ENCODE assay signal across 16 mouse cellular contexts in the genomic region with DNA sequence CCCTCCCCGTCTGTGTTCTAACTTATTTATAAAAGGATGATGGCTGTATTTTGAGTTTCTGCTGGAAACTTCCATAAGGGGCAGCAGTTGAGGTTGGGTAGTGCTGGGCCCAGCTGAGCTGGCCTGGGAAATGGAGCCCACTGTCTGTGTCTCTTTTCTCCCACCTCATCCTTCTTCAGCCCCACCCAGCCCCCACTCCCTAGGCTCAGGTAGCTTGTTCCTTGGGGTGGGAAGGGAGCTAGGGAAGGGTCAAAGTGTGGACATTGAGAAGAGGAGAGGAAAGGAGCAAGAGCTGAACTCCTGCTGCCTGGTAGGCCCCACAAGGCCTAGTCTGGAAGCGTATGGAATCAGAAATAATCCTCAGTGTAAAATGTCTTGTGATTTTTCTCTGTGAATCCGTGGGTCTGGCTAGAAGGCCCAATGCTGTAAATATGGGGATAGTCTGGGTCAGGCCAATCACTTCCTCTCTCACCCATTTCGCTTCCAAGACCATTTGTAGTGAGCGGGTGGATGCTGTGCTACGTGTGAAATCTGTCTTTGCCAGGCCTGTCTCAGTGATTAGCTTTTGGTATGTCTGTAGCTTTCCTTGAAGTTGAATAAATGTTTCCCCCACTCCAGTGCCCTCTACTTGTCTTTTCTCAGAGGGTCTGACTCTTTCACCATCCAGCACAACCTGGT. TPM values are rescaled to one million over a fixed set of nuclear protein-coding genes. Genes with fewer than 3 reads are reported as not detected.
A peak's percentile ranks its signal among the peaks of the same experiment; 100 is the strongest.
DNase-seq lines count a peak whose midpoint lies in the region; ATAC-seq and TF ChIP-seq lines count a peak whose summit lies in the region.
"Had no signal": no experiment of that assay in that cellular context is flagged by ENCODE, and none has a peak within 500 bp of the region (broad histone marks: within the 10 kb centered on the region; RNA-seq: fewer than 3 reads in every experiment).

No protein-coding gene starts in this region.

- WGBS in kidney, embryonic 14.5 days = 19% methylated on average over 6 of the region's 6 CpGs
- 22% methylated on average over 6 of the region's 6 CpGs for WGBS in hindbrain, embryonic 14.5 days
- WGBS in kidney, embryonic 15.5 days = 26% methylated on average over 6 of the region's 6 CpGs
- WGBS in stomach, embryonic 14.5 days = 40% methylated on average over 6 of the region's 6 CpGs
- WGBS in thymus, adult 2 months = 89% methylated on average over 6 of the region's 6 CpGs

- no peak for ATAC-seq in kidney, embryonic 14.5 days (ENCODE audit: low FRiP score, low TSS enrichment)
- ATAC-seq in hindbrain, embryonic 14.5 days (ENCODE audit: low FRiP score) = no peak
- ATAC-seq in kidney, embryonic 15.5 days (replicated peaks; ENCODE audit: low FRiP score) = no peak
- no peak for ATAC-seq in stomach, embryonic 14.5 days (ENCODE audit: insufficient number of reproducible peaks, insufficient read depth, low FRiP score, low read depth)

- H3K4me2 ChIP-seq in kidney, embryonic 14.5 days (replicated peaks; ENCODE audit: low read depth, low read length) = peak overlapping the region; percentile 95
- H3K4me2 ChIP-seq in hindbrain, embryonic 14.5 days (replicated peaks) = peak overlapping the region; percentile 77
- peak overlapping the region; percentile 90 for H3K4me2 ChIP-seq in kidney, embryonic 15.5 days
- peak overlapping the region; percentile 95 for H3K4me2 ChIP-seq in stomach, embryonic 14.5 days (replicated peaks; ENCODE audit: low read depth, low read length)
- H3K4me2 ChIP-seq: forebrain, embryonic 12.5 days; midbrain, embryonic 12.5 days had no signal

- no peaks in the 10 kb centered on the region for H3K9me3 ChIP-seq in kidney, embryonic 14.5 days (ENCODE audit: control insufficient read depth, low read length)
- H3K9me3 ChIP-seq in hindbrain, embryonic 14.5 days (ENCODE audit: control insufficient read depth, low read length) = no peaks in the 10 kb centered on the region
- H3K9me3 ChIP-seq in kidney, embryonic 15.5 days (replicated peaks) = no peaks in the 10 kb centered on the region
- no peaks in the 10 kb centered on the region for H3K9me3 ChIP-seq in stomach, embryonic 14.5 days (ENCODE audit: control insufficient read depth, low read depth, low read length)
- H3K9me3 ChIP-seq: forebrain, embryonic 12.5 days; midbrain, embryonic 12.5 days had no signal

- no peak for DNase-seq in kidney, postnatal 14 days
- no peak for DNase-seq in hindbrain, embryonic 14.5 days (ENCODE audit: low spot score)
- no peak for DNase-seq in thymus, adult 2 months
- DNase-seq in embryo, embryonic 9.5 days (ENCODE audit: extremely low spot score) = no peak
- DNase-seq: cerebellum, postnatal 36 days; heart, adult 18-20 months; heart, postnatal 10 days; lung, postnatal 10 days; right cerebral cortex, adult 18-20 months; spleen, adult 18-20 months; thymus, adult 18-20 months had no signal

- peak overlapping the region; percentile 53 for H3K4me3 ChIP-seq in kidney, embryonic 14.5 days (ENCODE audit: low read length)
- H3K4me3 ChIP-seq in hindbrain, embryonic 14.5 days (replicated peaks; ENCODE audit: low read length) = peak overlapping the region; percentile 48
- peak overlapping the region; percentile 80 for H3K4me3 ChIP-seq in kidney, embryonic 15.5 days (replicated peaks)
- peak overlapping the region; percentile 47 for H3K4me3 ChIP-seq in stomach, embryonic 14.5 days (ENCODE audit: low read depth, low read length)
- H3K4me3 ChIP-seq in thymus, adult 2 months (ENCODE audit: control insufficient read depth, insufficient read depth, low read length) = no peak overlapping the region
- H3K4me3 ChIP-seq: forebrain, embryonic 12.5 days; midbrain, embryonic 12.5 days had no signal

- TF ChIP-seq POLR2A in thymus, adult 2 months (IDR thresholded peaks at IDR 0.05; ENCODE audit: control insufficient read depth, extremely low read depth, insufficient read depth, low read length, poor library complexity) = no peak

- peaks cover 38% of the 10 kb centered on the region for H3K36me3 ChIP-seq in kidney, embryonic 14.5 days (ENCODE audit: control insufficient read depth, insufficient read depth, low read length)
- no peaks in the 10 kb centered on the region for H3K36me3 ChIP-seq in hindbrain, embryonic 14.5 days (replicated peaks; ENCODE audit: control insufficient read depth, insufficient read depth)
- H3K36me3 ChIP-seq in kidney, embryonic 15.5 days = peaks cover 21% of the 10 kb centered on the region; the same call in 1 of the 2 replicates
- H3K36me3 ChIP-seq in stomach, embryonic 14.5 days (ENCODE audit: control insufficient read depth, insufficient read depth, low read length) = no peaks in the 10 kb centered on the region
- H3K36me3 ChIP-seq in thymus, adult 2 months (ENCODE audit: control insufficient read depth, insufficient read depth, low read length) = no peaks in the 10 kb centered on the region
- H3K36me3 ChIP-seq: forebrain, embryonic 12.5 days; midbrain, embryonic 12.5 days had no signal

- no peak for TF ChIP-seq CTCF in thymus, adult 2 months (IDR thresholded peaks at IDR 0.05; ENCODE audit: borderline replicate concordance, control insufficient read depth, extremely low read depth, insufficient read depth, low read length, poor library complexity)

- H3K4me1 ChIP-seq in kidney, embryonic 14.5 days (ENCODE audit: control insufficient read depth, insufficient read depth, low read length) = peaks cover 51% of the 10 kb centered on the region
- H3K4me1 ChIP-seq in hindbrain, embryonic 14.5 days (replicated peaks; ENCODE audit: control insufficient read depth, insufficient read depth, low read length) = no peaks in the 10 kb centered on the region
- peaks cover 85% of the 10 kb centered on the region for H3K4me1 ChIP-seq in kidney, embryonic 15.5 days
- peaks cover 6% of the 10 kb centered on the region; the same call in 1 of the 2 replicates for H3K4me1 ChIP-seq in stomach, embryonic 14.5 days (ENCODE audit: control insufficient read depth, insufficient read depth, low read length)
- H3K4me1 ChIP-seq in thymus, adult 2 months (replicated peaks; ENCODE audit: control insufficient read depth, insufficient read depth, low read length) = no peaks in the 10 kb centered on the region

- H3K9ac ChIP-seq in kidney, embryonic 14.5 days (ENCODE audit: low read depth, low read length) = peak overlapping the region; percentile 99
- peak overlapping the region; percentile 97 for H3K9ac ChIP-seq in hindbrain, embryonic 14.5 days
- peak overlapping the region; percentile 96 for H3K9ac ChIP-seq in kidney, embryonic 15.5 days
- peak overlapping the region; percentile 83 for H3K9ac ChIP-seq in stomach, embryonic 14.5 days (replicated peaks; ENCODE audit: low read depth, low read length)
- H3K9ac ChIP-seq: forebrain, embryonic 12.5 days; midbrain, embryonic 12.5 days had no signal

- no peaks in the 10 kb centered on the region for H3K27me3 ChIP-seq in kidney, embryonic 14.5 days (ENCODE audit: control insufficient read depth, insufficient read depth, low read length)
- H3K27me3 ChIP-seq in hindbrain, embryonic 14.5 days (ENCODE audit: control insufficient read depth, insufficient read depth, low read length) = peaks cover 93% of the 10 kb centered on the region
- no peaks in the 10 kb centered on the region for H3K27me3 ChIP-seq in kidney, embryonic 15.5 days
- H3K27me3 ChIP-seq in stomach, embryonic 14.5 days (ENCODE audit: control insufficient read depth, insufficient read depth, low read length) = peaks cover 6% of the 10 kb centered on the region; the same call in 1 of the 2 replicates
- peaks cover 7% of the 10 kb centered on the region for H3K27me3 ChIP-seq in thymus, adult 2 months (ENCODE audit: control insufficient read depth, insufficient read depth, low read length)

- peak overlapping the region; percentile 100 for H3K27ac ChIP-seq in kidney, embryonic 14.5 days (ENCODE audit: low read depth, low read length)
- H3K27ac ChIP-seq in hindbrain, embryonic 14.5 days = peak overlapping the region; percentile 99
- H3K27ac ChIP-seq in kidney, embryonic 15.5 days = peak overlapping the region; percentile 100
- peak overlapping the region; percentile 100 for H3K27ac ChIP-seq in stomach, embryonic 14.5 days (ENCODE audit: low read length)
- H3K27ac ChIP-seq in thymus, adult 2 months (ENCODE audit: control insufficient read depth, insufficient read depth, low read length) = no peak overlapping the region
- H3K27ac ChIP-seq: forebrain, embryonic 12.5 days; midbrain, embryonic 12.5 days had no signal

RNA-seq across cellular contexts. Expression of gene Hoxb5, which starts 2.5 kb away (rescaled TPM):
- 22.1 and 24.3 TPM in 2 replicates for polyA plus RNA-seq in kidney, embryonic 14.5 days (2014; fragmentation: Nextera tagmentation; extraction: Ambion mirVana)
- polyA plus RNA-seq in hindbrain, embryonic 14.5 days (2014; fragmentation: Nextera tagmentation; extraction: Ambion mirVana) = 140 and 157 TPM in 2 replicates
- polyA plus RNA-seq in kidney, embryonic 15.5 days (2015; fragmentation: Nextera tagmentation; extraction: Ambion mirVana) = 18.8 and 20.2 TPM in 2 replicates
- 21.2 and 23.3 TPM in 2 replicates for polyA plus RNA-seq in stomach, embryonic 14.5 days (2014; fragmentation: Nextera tagmentation; extraction: Ambion mirVana)
- polyA plus RNA-seq in thymus, adult 2 months (2012; rRNA removed) = 0.18 and 0.22 TPM in 2 replicates
- polyA plus RNA-seq: forebrain, embryonic 12.5 days; midbrain, embryonic 12.5 days had no signal

RNA-seq across cellular contexts. Expression of gene Hoxb4, which starts 12.4 kb away (rescaled TPM):
- polyA plus RNA-seq in kidney, embryonic 14.5 days (2014; fragmentation: Nextera tagmentation; extraction: Ambion mirVana) = 4.2 and 8.6 TPM in 2 replicates
- 4.0 and 5.4 TPM in 2 replicates for polyA plus RNA-seq in hindbrain, embryonic 14.5 days (2014; fragmentation: Nextera tagmentation; extraction: Ambion mirVana)
- 6.4 and 7.1 TPM in 2 replicates for polyA plus RNA-seq in kidney, embryonic 15.5 days (2015; fragmentation: Nextera tagmentation; extraction: Ambion mirVana)
- polyA plus RNA-seq in stomach, embryonic 14.5 days (2014; fragmentation: Nextera tagmentation; extraction: Ambion mirVana) = 3.5 and 3.7 TPM in 2 replicates
- 1.3 and 1.5 TPM in 2 replicates for polyA plus RNA-seq in thymus, adult 2 months (2012; rRNA removed)
- polyA plus RNA-seq: forebrain, embryonic 12.5 days; midbrain, embryonic 12.5 days had no signal

RNA-seq across cellular contexts. Expression of gene Hoxb6, which starts 13.4 kb away (rescaled TPM):
- 44.1 and 53.1 TPM in 2 replicates for polyA plus RNA-seq in kidney, embryonic 14.5 days (2014; fragmentation: Nextera tagmentation; extraction: Ambion mirVana)
- polyA plus RNA-seq in hindbrain, embryonic 14.5 days (2014; fragmentation: Nextera tagmentation; extraction: Ambion mirVana) = 71.4 and 90.1 TPM in 2 replicates
- 47.1 and 49.1 TPM in 2 replicates for polyA plus RNA-seq in kidney, embryonic 15.5 days (2015; fragmentation: Nextera tagmentation; extraction: Ambion mirVana)
- polyA plus RNA-seq in stomach, embryonic 14.5 days (2014; fragmentation: Nextera tagmentation; extraction: Ambion mirVana) = 12.4 TPM in 2 replicates
- 0.18 and 0.50 TPM in 2 replicates for polyA plus RNA-seq in thymus, adult 2 months (2012; rRNA removed)
- polyA plus RNA-seq: forebrain, embryonic 12.5 days; midbrain, embryonic 12.5 days had no signal

RNA-seq across cellular contexts. Expression of gene Hoxb3, which starts 17.5 kb away (rescaled TPM):
- 8.2 and 8.6 TPM in 2 replicates for polyA plus RNA-seq in kidney, embryonic 14.5 days (2014; fragmentation: Nextera tagmentation; extraction: Ambion mirVana)
- 12.8 and 17.2 TPM in 2 replicates for polyA plus RNA-seq in hindbrain, embryonic 14.5 days (2014; fragmentation: Nextera tagmentation; extraction: Ambion mirVana)
- polyA plus RNA-seq in kidney, embryonic 15.5 days (2015; fragmentation: Nextera tagmentation; extraction: Ambion mirVana) = 4.4 and 4.5 TPM in 2 replicates
- 3.6 and 4.7 TPM in 2 replicates for polyA plus RNA-seq in stomach, embryonic 14.5 days (2014; fragmentation: Nextera tagmentation; extraction: Ambion mirVana)
- polyA plus RNA-seq in thymus, adult 2 months (2012; rRNA removed) = 1.1 TPM in 2 replicates
- polyA plus RNA-seq: forebrain, embryonic 12.5 days; midbrain, embryonic 12.5 days had no signal

RNA-seq across cellular contexts. Expression of gene Hoxb7, which starts 19.2 kb away (rescaled TPM):
- polyA plus RNA-seq in kidney, embryonic 14.5 days (2014; fragmentation: Nextera tagmentation; extraction: Ambion mirVana) = 58.6 and 61.9 TPM in 2 replicates
- 40.8 and 45.6 TPM in 2 replicates for polyA plus RNA-seq in hindbrain, embryonic 14.5 days (2014; fragmentation: Nextera tagmentation; extraction: Ambion mirVana)
- 58.5 and 62.7 TPM in 2 replicates for polyA plus RNA-seq in kidney, embryonic 15.5 days (2015; fragmentation: Nextera tagmentation; extraction: Ambion mirVana)
- 8.4 and 14.0 TPM in 2 replicates for polyA plus RNA-seq in stomach, embryonic 14.5 days (2014; fragmentation: Nextera tagmentation; extraction: Ambion mirVana)
- polyA plus RNA-seq in thymus, adult 2 months (2012; rRNA removed) = 0.09 TPM in 1 of 2 replicates, not detected in the other
- polyA plus RNA-seq: forebrain, embryonic 12.5 days; midbrain, embryonic 12.5 days had no signal

Comparison
In these comparisons a context has a peak if more than half of its experiments do, and no peak if none do; other contexts are left out.
1. RNA of gene Hoxb5, which starts 2.5 kb away (polyA plus RNA-seq): 140 to 157 TPM in hindbrain, embryonic 14.5 days, 22.1 to 24.3 TPM in kidney, embryonic 14.5 days, 21.2 to 23.3 TPM in stomach, embryonic 14.5 days and 18.8 to 20.2 TPM in kidney, embryonic 15.5 days; 0.18 to 0.22 TPM in thymus, adult 2 months; every median in the first group is over 10 times any median in the second.
2. Peak in every context shown above with its lines, with median percentiles within 50 percentile points of each other: H3K4me2 ChIP-seq and H3K9ac ChIP-seq.